Mouse (Mus musculus): ENCODE measurements at regions not wholly inside any gene's neighbourhood (a gene's known extent, or its start where the extent isn't known, plus 50 kb on each side); places are given as distances from the start of the nearest gene placed in this dataset.

DNA sequence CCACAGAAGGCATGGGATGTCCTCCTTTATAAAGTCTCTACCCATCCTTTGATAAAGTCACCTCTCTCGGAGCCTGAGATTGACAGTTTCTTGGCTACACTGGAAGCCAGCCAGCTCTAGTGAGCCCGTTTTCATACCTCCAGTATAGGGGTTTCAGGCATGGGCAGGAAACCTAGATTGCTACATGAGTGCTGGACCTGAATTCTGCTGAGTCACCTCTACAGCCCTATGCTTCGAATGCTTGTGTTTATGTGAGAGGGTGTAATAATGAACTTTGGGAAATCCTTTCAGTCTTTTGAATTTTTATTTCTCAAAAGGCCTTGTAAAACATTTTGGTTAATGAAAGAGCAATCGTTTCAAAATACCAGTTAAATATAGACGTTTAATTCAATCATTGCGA is 53.5 kb upstream of the Itga4 start:
- 82% methylated on average over 6 of the region's 6 CpGs for WGBS
- Histone ChIP-seq H3K9ac (ENCODE audit: low read depth, low read length) (no peak overlapping the region), H3K27ac (ENCODE audit: low read length) (no peak overlapping the region), H3K27me3 (ENCODE audit: control insufficient read depth, insufficient read depth, low read depth, low read length) (no peaks in the 10 kb centered on the region), H3K9me3 (replicated peaks; ENCODE audit: control insufficient read depth, low read length, poor library complexity, severe bottlenecking) (no peaks in the 10 kb centered on the region), H3K4me2 (ENCODE audit: low read length) (no peak overlapping the region), H3K4me1 (ENCODE audit: control insufficient read depth, insufficient read depth, low read length) (no peaks in the 10 kb centered on the region), H3K36me3 (ENCODE audit: control insufficient read depth, insufficient read depth, low read length) (no peaks in the 10 kb centered on the region), H3K4me3 (ENCODE audit: low read depth, low read length) (no peak overlapping the region)
- no peak for ATAC-seq

Measured in midbrain, embryonic 16.5 days (tissue).